Mouse (Mus musculus): ENCODE results near the gene Iqck. TPM values are rescaled to one million over a fixed set of nuclear protein-coding genes. Genes with fewer than 3 reads are reported as not detected.

Iqck gene
- polyA plus RNA-seq, 1 experiment from 2014 or later, result 3.5 TPM

- Histone ChIP-seq H3K4me1 (peaks cover 41% of the 10 kb centered on the region), H3K27ac (replicated peaks) (no peak overlapping the region), H3K9me3 (no peaks in the 10 kb centered on the region), H3K27me3 (peaks cover 7% of the 10 kb centered on the region), H3K4me3 (0 out of 2 replicates have a peak overlapping the region, but pooled peaks have one; percentile 72), H3K9ac (replicated peaks) (no peak overlapping the region), H3K4me2 (replicated peaks) (peak overlapping the region; percentile 79), H3K36me3 (no peaks in the 10 kb centered on the region)
- 12% methylated on average over 13 of the region's 13 CpGs for WGBS
- ATAC-seq (ENCODE audit: low FRiP score, low read depth), result peak; percentile 32
These were observed 140.7 kb downstream of the Iqck start for GRCm38 (mm10) chr7:118996137-118996837.

- H3K9ac ChIP-seq (replicated peaks), result no peak overlapping the region
- no peak for ATAC-seq (ENCODE audit: low FRiP score, low read depth)
- no peak overlapping the region for H3K4me3 ChIP-seq
- WGBS, result 76% methylated on average over 2 of the region's 2 CpGs
- peaks cover 10% of the 10 kb centered on the region for H3K4me1 ChIP-seq
- no peak overlapping the region for H3K27ac ChIP-seq (replicated peaks)
- no peak overlapping the region for H3K4me2 ChIP-seq (replicated peaks)
- peaks cover 10% of the 10 kb centered on the region for H3K27me3 ChIP-seq
- H3K9me3 ChIP-seq, result no peaks in the 10 kb centered on the region
- H3K36me3 ChIP-seq, result no peaks in the 10 kb centered on the region
These were observed 144.3 kb downstream of the Iqck start for GRCm38 (mm10) chr7:118999857-119000256.

GRCm38 (mm10) chr7:119001965-119002364 is 146.4 kb downstream of the Iqck start:
- Histone ChIP-seq H3K9ac (replicated peaks) (no peak overlapping the region), H3K4me2 (replicated peaks) (no peak overlapping the region)

GRCm38 (mm10) chr7:119002501-119002900 is 146.9 kb downstream of the Iqck start:
- Histone ChIP-seq H3K36me3 (no peaks in the 10 kb centered on the region), H3K4me2 (replicated peaks) (no peak overlapping the region), H3K4me3 (no peak overlapping the region), H3K27ac (replicated peaks) (no peak overlapping the region), H3K9ac (replicated peaks) (no peak overlapping the region), H3K4me1 (no peaks in the 10 kb centered on the region), H3K27me3 (0 out of 2 replicates have a peak, but pooled peaks cover 4% of the 10 kb centered on the region), H3K9me3 (no peaks in the 10 kb centered on the region)
- WGBS, result 69% methylated on average over 2 of the region's 2 CpGs
- ATAC-seq (ENCODE audit: low FRiP score, low read depth), result no peak

More at GRCm38 (mm10) chr7:119001965-119002364, 146.4 kb downstream of the Iqck start:
- H3K4me1 ChIP-seq, result no peaks in the 10 kb centered on the region
- H3K36me3 ChIP-seq, result no peaks in the 10 kb centered on the region
- WGBS, result 63% methylated on average over 2 of the region's 2 CpGs
- H3K27ac ChIP-seq (replicated peaks), result no peak overlapping the region
- H3K9me3 ChIP-seq, result no peaks in the 10 kb centered on the region
- no peak for ATAC-seq (ENCODE audit: low FRiP score, low read depth)
- H3K27me3 ChIP-seq, result 0 out of 2 replicates have a peak, but pooled peaks cover 4% of the 10 kb centered on the region
- H3K4me3 ChIP-seq, result no peak overlapping the region

- Histone ChIP-seq H3K27me3 (no peaks in the 10 kb centered on the region), H3K4me3 (no peak overlapping the region), H3K9ac (replicated peaks) (no peak overlapping the region), H3K9me3 (no peaks in the 10 kb centered on the region), H3K4me1 (no peaks in the 10 kb centered on the region), H3K4me2 (replicated peaks) (no peak overlapping the region), H3K27ac (replicated peaks) (no peak overlapping the region), H3K36me3 (no peaks in the 10 kb centered on the region)
- no peak for ATAC-seq (ENCODE audit: low FRiP score, low read depth)
- 19% methylated on average over 5 of the region's 5 CpGs for WGBS
These were observed 155.4 kb downstream of the Iqck start for GRCm38 (mm10) chr7:119010854-119011529.

- H3K9ac ChIP-seq (replicated peaks), result no peak overlapping the region
- no peak overlapping the region for H3K4me2 ChIP-seq (replicated peaks)
- no peaks in the 10 kb centered on the region for H3K9me3 ChIP-seq
- no peak overlapping the region for H3K27ac ChIP-seq (replicated peaks)
- no peaks in the 10 kb centered on the region for H3K27me3 ChIP-seq
- no peaks in the 10 kb centered on the region for H3K36me3 ChIP-seq
- no peak; the same call in 1 of the 2 replicates for ATAC-seq (ENCODE audit: low FRiP score, low read depth)
- 4% methylated on average over 3 of the region's 3 CpGs for WGBS
- no peak overlapping the region for H3K4me3 ChIP-seq
- no peaks in the 10 kb centered on the region for H3K4me1 ChIP-seq
These were observed 160.2 kb downstream of the Iqck start for GRCm38 (mm10) chr7:119015736-119016135.

GRCm38 (mm10) chr7:119019537-119019936 is 164.0 kb downstream of the Iqck start:
- peak; percentile 78 for ATAC-seq (ENCODE audit: low FRiP score, low read depth)
- Histone ChIP-seq H3K4me2 (replicated peaks) (no peak overlapping the region), H3K9me3 (no peaks in the 10 kb centered on the region), H3K4me1 (no peaks in the 10 kb centered on the region), H3K9ac (replicated peaks) (no peak overlapping the region), H3K4me3 (no peak overlapping the region), H3K36me3 (no peaks in the 10 kb centered on the region), H3K27me3 (no peaks in the 10 kb centered on the region), H3K27ac (replicated peaks) (no peak overlapping the region)
- 15% methylated on average over 4 of the region's 4 CpGs for WGBS

Other genes with a start within 250 kb of the Iqck start
- gene Gde1, start 150.0 kb upstream of the Iqck start, polyA plus RNA-seq (2016; fragmentation: Nextera tagmentation; extraction: Ambion mirVana), result 106 and 108 TPM in 2 replicates
- 40.7 and 44.6 TPM in 2 replicates for gene Ccp110, start 143.2 kb upstream of the Iqck start, polyA plus RNA-seq (2016; fragmentation: Nextera tagmentation; extraction: Ambion mirVana)
- gene Vps35l, start 115.5 kb upstream of the Iqck start, polyA plus RNA-seq (2016; fragmentation: Nextera tagmentation; extraction: Ambion mirVana), result 89.4 and 95.3 TPM in 2 replicates
- gene Knop1, start 502 bp downstream of the Iqck start, polyA plus RNA-seq (2016; fragmentation: Nextera tagmentation; extraction: Ambion mirVana), result 110 and 115 TPM in 2 replicates
- 11.9 and 14.1 TPM in 2 replicates for gene Gprc5b, start 139.5 kb downstream of the Iqck start, polyA plus RNA-seq (2016; fragmentation: Nextera tagmentation; extraction: Ambion mirVana)

All from midbrain, embryonic 12.5 days (tissue).